Mouse (Mus musculus) lung, postnatal 14 days (tissue): ENCODE results near the gene Etl4.
"Not testable (repeated sequence)": the region's sequence is repeated elsewhere in the genome, so short reads cannot be mapped to it uniquely, and the experiment has no call there.

Experiments used
- DNase-seq: peaks from one replicate; pipeline ENCODE4 v3.0.0; 2021

Gene Etl4

DNA sequence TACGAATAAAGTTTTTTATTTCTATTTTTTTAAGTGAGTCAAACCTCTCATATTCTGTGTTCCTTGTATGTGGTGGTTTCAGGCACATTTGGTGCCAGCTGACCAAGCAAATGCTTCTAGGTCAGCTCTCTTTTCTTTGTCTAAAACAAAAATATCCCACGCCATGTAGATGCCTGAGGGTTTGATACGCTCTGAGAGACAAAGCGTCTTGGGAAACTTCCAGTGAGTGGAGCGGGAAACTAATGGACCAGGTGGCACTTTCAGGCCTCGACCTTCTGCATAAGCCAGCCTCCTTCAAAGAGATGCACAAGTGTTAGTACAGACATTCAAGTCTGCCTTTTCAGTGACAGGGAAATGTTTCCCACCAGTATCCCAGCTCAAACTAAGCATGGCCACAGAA lies 426.6 kb downstream of the Etl4 start:
- no peak for DNase-seq

DNA sequence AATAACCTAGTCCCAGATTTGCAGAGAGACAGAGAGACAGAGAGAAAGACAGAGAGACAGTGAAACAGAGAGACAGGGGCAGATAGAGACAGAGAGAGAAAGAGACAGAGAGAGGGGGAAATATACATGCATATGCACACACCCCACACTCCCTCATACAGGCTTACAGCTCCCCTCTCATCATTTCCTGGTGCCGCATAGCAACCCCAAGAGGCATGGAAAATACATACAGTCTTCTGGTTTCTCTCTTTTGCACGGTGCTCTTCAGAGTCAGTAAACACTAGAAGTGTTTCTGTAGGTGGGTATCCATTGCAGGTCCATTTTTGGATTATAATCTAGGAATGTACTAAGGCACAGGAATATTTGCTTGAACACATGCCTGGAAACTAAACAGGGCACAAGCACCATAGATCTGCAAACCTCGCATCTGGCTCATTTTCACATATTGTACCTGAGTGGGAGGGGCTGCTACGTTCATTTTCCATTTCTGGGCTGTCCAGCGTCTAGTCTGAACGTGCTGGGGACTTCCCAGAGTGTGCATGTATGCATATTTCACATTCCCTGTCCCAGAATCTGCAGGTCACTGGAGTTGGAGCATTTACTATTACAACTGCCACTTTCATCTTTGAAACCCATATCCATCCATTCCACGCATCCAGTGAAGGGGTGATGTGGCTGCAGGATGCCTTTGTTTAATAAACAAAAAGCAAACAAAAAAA lies 429.6 kb downstream of the Etl4 start:
- no peak for DNase-seq

DNA sequence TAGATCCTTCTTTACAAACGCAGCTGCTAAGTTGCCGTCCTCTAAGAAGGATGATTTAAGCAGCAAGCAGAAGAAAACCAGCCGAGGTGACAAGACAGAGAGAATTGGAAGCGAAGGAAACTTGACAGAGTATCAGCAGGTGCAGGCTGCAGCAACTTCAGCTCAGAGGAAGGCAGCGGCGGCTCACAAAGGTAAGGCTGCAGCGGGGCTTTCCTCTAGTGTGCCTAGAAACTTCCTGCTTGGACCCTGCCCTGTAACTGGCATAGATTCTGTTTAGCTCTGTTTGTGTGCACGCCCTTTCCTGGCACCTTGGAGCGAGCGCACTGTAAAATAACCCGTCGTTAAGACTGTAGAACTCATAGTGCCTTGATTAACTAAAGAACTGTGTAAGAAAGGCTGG lies 430.3 kb downstream of the Etl4 start:
- DNase-seq, result peak; percentile 25

DNA sequence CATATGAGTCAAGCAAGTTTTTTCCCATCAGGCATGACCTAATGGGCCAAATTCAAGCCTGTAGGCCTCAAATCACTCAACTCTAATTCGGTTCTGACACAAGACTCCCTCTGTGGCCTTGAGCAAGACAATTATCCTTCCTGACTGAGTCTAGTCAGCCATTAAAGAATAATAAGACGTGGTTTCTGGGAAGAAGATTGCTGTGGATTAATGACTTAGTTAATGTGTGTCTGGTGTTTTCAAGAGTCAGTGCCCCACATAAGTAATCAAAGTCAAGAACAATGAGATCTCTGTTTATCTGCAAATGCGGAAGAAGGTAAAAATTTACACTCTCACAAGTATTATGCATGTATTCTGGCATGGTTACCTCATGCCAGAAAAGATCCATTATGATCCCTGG lies 437.3 kb downstream of the Etl4 start:
- no peak for DNase-seq

DNA sequence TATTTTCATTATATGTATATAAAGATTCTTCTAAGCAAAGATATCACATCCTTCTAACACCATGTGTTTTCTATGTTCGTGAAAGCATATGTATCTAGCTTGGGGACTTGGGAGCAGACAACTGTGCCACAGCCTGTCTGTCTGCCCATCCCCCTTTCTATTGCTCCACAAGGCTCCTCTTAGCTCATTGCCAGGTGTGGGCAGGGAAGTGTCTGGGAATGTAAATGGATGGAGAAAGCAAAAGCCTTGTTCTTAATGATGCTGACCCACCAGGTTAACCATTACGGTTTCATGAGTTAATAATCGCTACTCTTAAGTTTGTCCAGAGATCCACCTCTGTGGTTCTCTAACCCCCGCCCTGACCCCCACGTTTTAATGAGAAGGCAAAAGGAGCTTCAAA lies 439.7 kb downstream of the Etl4 start:
- no peak for DNase-seq

DNA sequence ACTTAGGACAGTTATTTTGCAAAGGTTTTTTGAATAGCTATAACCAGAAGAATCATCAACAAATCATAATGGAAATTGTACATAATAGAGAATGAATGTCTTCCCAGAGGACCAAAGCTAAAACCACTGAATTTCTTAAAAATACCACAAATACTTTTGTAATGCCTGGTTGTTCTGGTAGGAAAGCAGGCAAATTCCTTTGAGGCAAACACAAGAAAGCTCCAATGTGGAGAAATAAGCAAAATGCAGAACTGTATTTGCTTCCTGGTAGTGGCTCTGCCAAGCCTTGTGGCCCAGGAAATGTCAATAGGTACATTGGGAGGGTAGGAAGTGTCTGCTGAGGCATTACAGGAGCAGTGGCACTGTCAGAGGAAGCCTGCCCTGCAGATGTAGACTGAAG lies 443.2 kb downstream of the Etl4 start:
- no peak for DNase-seq

DNA sequence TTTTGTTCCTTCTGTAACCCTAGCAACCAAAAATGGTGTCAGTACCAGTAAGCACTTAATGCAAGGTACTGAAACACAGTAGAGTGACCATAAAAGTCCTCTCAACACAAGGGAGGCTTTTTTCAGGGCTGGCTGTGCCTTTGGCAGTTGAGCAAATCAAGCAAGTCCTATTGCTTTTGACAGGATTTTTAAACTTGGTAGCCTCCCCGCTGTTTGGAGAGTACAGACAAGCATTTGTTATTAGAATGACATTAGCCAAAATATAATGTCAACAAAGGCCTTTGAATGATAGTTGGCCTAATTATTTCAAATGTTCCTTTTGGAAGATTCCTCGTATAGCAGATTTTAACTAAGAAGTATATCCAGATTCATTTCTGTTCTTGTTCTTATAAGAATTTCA lies 467.4 kb downstream of the Etl4 start:
- DNase-seq, result no peak

DNA sequence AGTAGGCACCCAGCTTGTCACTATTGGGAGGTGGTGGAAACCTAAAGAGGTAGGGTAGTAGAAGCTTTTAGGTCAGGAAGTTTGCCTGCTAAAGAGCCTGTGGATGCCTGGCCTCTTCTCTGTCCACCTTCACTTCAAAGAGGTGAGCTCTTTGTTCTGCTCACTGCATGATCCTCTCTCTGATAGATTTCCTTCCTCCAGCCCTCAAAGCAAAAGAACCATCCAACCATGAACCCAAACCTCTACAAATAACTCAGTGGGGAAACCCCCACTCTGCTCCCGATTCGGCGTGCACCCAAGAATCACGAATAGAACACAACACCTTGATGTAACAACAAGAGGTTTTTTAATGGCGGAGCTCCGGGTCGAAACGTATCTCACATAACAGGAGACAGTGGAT lies 471.3 kb downstream of the Etl4 start:
- not testable (repeated sequence) for DNase-seq

DNA sequence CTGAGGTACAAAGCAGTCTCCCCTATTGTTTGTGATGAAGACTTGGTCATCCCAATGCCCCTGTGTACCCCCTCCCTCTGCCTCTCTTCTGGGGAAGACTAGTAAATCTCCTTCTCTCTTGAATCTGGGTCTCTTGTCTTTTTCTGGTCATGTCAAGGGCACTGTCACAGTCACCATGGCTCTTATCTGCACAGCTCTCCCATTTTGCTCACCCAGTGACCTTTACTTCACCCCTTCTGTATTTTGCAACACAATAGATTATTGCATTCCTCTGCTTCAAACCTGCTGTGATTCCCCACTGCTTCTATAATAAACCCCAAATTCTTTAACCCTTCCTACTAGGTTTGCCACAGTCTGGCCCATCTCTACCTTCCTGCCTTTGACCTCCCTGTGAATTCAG lies 484.5 kb downstream of the Etl4 start:
- no peak for DNase-seq

DNA sequence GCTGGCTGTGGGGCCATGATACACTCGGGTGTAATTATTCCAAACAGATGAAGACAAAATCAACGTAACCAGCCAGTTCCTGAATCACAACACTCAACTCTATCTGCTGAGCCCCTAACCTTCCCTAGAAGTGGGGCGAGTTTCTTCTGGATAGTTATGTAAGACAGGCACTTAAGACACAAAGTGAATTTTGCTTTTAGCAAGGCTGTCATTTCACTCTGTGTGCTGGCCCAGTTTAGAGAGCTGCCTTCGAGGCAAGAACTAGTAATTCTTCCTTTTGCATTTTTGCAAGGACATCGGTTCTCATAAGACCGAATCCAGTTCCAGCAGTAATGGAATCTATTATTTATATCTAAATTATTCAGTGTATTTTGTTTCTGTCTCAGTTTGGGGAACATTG lies 487.4 kb downstream of the Etl4 start:
- no peak for DNase-seq

DNA sequence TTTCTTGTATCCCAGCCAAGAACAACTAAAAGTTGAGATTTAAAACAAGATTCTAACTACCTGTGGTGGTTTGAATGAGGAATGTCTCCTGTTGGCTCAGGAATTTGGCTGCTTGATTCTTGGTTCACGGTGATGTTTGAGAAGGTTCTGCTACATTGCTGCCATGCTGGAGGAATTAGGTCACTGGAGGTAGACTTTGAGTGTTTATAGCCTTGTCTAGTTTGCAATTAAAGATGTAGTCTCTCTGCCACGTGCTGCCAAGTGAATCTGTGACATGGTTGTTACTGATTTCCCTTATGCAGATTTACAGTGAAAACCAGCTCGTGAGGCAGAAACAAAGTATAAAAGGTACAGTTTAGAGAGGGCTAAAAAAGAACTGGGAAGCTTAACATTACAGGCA lies 491.0 kb downstream of the Etl4 start:
- no peak for DNase-seq

DNA sequence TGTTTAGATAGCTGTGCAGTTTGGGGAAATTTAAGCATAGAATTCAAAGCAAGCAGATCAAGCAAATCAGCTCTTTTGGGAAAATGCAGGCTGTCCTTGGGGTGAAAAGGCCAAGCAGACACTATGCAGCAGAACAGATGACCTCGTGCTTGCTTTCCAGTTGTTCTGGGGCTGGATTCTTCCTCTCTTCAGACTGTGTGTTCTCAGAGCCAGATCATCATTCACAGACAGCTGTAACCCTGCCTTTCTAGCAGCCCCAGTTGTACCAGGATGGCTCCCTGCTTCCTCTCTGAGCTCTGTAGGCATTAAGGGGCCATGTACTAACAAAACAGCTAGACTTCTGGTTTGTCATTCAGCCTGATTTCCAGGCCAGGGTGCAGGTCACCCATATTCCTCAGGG lies 494.8 kb downstream of the Etl4 start:
- no peak for DNase-seq

DNA sequence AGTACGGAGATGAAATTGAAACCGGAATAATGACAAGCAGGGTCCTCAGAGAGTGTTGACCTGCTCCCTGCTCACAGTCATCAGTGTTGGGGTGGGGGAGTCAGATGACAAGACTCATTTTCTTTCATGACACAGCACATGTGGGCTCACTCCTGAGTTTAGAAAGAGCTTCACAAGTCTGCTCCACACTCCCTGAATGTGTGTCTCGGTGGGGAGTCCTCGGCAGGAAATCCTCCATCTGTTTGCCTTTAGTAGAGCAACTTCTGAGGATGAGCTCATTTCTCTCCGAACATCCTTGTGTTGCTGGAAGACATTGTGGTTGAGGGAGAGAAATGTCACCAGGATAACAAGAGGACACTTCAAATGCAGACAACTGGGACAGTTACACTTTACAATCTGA lies 497.5 kb downstream of the Etl4 start:
- no peak for DNase-seq

DNA sequence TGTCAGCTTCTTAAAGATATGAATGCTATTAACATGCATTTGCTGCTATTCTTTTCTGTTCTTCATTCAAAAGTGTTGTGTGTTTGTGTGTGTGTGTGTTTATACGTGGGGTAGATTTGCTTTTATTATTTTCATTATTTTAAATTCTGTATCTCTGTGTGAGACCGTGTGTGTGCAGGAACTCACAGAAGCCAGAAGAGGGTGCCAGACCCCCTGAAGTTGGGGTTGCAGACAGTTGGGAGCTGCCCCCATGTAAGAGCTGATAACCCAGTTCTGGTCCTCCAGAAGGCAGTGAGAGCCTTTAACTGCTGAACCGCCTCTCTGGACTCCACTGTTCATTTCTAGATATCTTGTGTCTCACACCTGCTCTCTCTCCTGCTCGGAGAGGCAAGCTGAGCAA lies 505.3 kb downstream of the Etl4 start:
- DNase-seq, result no peak

DNA sequence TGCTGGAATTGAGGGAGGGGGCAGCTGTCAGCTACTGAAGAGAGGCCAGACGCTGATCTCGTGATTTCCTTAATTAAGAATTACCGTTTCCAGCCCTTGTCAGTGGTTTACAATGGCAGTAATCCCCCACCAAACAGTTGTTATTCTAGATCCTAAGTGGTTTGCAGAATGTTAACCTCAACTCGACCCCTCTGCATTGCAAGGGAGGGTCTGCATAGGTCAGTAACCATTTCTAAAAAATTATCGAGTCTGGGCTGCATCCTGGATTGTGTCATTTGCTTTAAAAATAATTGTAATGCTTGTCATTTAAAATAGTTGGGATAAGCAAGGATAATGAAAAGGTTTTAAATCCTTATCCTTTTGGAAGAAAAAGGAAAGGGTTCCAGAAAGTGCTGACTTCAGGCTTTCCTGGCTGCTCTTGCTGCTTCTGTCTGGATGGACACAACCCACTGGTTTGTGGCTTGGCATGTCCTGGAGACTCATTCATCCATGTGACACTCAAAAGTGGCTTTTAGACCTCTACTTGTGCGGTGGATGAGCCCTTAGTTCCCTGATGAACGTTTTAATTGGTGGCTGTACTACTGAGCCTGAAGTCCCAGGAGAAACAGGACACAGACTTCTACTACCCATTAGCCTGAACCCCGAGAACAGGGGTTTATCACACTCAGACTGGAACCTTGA lies 507.5 kb downstream of the Etl4 start:
- DNase-seq, result no peak

DNA sequence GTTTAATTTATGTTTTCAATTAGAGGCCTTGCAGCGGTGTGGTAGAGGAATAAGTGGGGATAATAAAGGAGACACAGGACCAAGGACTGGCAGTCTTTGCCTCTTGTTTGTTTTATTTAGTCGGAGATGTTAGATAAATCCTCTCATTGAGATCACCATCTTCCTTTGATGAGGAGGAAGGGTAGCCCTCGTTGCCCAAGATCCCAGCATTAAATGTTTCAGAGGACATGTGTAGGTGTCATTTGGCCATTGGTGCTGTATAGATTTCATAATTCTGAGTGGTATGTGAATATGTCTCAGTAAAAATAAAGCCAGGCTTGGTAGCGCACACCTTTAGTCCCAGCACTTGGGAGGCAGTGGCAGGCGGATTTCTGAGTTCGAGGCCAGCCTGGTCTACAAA lies 508.4 kb downstream of the Etl4 start:
- no peak for DNase-seq

DNA sequence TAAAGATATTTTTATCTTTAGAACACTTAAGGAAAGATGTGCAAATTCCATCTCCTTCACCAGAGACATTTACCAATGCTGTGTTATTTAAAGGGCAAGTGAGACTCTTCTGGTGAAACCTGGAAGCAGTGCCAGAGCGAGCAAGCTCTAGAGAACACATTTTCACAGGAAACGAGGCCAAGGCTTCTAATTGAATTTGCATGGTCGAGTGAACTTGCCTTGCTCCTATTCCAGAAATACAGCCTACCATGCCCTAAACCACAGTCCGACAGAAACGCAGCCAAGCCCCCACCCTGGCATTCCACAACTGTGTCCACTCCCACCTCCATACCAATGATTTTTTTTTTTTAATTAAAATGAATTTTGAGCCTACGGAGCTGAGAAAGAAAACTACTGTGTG lies 510.4 kb downstream of the Etl4 start:
- no peak for DNase-seq

DNA sequence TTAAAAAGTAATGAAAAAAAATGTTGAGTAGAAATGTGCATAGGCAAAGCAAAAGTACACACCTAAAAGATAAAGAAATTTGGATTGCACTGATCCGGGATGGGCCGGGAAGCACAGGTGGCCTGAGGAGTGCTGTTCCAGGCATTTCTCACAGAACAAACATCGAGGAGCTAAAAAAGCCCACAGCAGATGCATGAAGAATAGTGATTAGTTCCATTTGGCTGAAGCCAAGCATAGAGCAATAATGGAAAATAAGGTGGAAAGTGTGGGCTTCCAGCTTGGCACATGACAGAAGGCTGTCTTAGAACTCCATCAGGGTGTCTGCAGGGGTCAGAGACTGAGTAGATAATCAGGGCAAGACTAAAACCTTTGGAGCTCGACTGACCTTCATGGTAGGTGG lies 512.7 kb downstream of the Etl4 start:
- DNase-seq, result no peak

DNA sequence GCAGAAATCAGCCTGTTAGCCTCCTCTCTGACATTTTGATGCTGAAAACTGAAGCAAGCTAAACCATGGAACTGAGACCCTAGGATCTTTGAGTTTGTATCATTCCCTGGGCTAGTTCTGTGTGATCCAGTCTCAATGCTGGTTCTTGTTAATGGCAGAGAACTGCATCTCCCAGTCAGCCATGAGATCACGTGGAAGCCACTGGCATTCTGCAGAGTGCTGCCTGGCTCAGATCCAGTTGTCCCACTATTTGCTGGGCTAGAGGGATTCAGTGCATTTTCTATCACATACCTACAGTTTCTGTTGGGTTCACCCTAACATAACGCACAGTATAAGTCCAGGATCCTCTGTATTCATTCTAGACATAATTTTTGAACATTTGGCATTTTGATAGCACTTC lies 524.1 kb downstream of the Etl4 start:
- DNase-seq, result no peak

DNA sequence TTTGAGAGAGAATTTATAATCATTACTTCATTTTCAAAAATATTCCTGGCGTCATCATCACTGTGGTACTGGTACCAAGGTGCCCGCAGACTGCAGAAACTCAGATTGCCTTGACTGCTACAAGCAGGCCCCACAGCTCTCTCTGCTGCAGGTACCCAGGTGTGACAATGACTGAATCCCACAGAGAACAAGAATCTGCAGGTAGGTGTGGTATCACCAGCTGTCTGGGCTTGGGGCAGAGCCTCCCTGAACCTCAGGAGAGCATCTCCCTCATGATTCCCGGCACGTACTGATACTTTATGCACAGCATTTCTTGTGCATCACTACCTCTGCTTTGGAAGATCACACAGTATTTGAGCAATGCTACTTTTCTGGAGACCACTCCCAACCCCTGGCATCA lies 526.0 kb downstream of the Etl4 start:
- DNase-seq, result no peak

DNA sequence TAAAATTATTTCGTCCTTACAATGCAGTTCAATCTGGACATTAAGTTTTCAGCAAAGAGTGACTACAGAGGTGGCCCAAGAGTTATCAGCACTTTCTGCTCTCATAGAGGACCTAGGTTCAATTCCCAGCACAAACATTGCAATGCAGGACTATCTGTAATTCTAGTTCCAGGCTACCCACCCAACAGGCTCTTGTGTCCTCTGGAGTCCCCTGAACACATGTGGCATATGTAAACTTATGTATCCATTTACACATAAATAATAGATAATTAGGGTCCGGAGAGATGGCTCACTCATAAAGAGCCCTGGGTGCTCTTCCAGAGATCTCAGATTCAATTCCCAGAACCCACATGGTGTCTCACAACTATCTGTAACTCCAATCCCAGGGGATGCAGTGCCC lies 533.2 kb downstream of the Etl4 start:
- no peak for DNase-seq

DNA sequence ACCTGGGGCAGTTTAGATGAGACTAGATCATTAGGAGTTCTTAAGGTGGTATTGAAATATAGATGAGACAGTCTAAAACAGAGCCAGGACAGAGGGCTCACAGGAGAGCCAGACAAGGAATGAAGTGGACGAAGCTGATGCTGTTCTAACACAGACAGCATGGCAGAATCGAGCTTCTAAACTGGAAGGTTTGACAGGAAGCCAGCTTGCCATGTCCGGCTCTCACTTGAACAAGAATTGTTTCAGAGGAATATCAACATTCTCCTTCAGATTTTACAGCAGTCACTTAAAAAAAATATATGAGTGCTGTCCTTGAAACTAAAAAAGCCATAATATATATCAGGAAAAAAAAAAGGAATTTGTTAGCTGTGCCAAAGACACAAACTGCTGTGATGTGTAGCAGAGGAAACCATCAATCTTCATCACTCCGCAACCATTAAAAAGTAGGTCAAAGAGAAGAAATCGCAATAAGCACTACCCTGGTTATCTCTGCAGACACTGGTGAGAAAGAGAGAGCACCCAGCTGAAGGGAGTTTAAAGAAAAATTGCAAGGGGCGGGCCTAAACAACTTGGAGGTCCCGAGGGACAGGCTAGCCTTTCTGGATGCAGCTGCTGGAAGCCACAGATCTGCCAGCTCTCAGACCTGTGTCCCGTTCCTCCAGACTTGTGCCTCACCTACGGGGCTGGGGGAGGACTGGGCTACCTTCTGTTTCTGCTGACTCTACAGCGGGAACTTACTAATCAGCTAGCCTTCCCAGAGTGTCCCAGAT lies 534.3 kb downstream of the Etl4 start:
- no peak for DNase-seq

DNA sequence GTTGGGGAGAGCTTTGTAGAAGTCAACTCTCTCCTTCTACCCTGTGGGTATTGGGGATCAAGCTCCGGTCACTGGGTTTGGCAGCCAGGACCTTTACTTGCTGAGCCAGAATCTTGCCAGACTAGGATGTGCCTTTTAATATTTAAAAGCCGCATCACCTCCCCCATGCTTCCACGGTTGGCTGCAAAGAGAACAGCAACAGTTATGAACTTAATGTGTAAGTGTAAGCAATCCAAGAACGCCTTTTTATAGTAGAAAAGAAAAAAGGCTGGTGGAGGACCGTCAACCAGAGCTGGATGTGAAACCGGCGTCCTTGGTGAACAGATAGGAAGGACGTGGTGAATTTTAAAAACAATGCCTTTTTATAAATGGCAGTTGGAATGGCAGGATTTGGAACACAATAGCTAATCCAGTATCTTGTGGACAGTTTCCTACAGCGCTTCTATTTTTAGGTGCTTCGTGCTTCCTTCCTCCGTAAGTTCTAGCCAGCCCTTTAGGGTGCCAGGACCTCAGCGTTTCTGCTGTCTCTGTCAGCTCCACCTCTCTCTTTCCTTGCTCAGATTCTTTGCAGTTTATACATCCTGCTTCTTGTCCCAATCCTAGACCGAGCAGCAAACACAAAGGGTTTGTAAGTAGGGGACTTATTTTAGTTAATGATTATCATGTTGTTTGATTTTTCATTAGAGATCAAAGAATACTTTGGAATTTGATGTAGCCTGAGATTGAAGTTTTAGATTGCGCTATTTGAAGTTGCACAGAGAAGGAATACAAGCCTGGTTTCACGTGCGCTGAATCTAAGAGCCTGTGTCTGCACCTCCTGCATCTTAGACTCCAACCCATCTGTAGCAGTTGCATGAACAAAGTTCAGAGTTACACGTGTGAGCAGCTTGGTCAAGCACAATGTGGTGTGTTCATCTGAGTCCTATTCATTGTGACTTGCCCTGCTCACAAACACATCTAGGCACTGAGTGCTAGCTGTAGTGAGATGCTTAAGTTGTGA lies 535.9 kb downstream of the Etl4 start:
- peak; percentile 35 for DNase-seq
